Mouse (Mus musculus): ENCODE measurements at regions not wholly inside any gene's neighbourhood (a gene's known extent, or its start where the extent isn't known, plus 50 kb on each side); places are given as distances from the start of the nearest gene placed in this dataset.

DNA sequence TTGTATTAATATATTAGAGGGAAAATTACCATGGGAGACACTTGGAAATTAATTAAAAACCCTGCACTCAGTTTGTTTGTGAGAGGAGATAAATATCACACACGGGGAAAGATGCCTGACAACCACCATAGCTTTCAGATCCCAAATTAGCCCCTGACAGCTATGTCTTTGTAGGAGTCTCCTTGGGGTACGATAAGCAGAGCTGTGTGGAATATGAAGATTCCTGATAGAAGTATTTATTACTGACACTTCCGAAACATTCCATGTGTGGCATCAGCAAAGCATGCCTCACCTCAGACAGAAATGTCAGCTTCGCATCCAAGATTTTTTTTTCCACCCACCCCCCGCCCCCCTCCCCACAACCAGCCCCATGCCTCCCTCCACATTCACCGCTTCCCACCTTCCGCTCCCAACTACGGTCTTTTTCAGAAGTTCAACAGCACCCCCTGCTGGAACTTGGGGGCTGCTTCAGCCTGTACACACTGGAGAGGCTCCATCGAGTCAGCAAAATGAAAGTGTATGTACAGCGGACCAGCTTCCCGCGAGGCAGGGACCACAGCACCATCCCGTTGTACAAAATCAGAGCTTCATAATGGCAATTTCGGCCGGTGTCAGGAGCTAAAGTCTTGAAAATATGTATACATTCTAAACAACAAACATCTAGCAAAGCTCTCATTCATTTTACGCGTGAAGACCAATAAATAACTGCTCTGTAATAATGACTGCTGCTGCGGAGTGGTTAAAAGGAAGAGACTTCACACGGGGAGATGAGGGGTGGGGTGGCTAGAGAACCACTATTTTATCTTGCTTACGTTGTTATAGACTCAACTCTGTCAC lies 66.7 kb downstream of the Rwdd3 start:
- peak; percentile 97 for DNase-seq (ENCODE audit: extremely low read depth, low read depth)

DNA sequence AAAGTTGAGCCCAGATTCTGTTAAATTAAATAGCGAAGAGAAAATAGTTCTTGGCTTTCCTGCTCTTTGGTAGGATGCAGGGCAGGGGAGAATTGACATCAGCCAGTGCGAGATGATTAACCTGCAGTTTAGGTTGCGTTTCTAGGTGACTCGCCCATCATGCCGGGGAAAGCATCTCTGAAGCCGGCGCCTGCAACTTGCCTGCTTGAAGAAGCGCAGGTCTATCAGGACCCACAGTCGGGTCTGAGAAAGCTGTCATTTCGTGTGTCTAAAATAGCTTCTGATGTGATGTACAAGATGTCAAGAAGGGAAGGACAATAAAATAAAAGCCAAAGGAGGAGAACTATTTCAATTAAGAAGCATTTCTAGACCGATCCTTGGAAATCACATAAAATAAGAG lies 68.6 kb downstream of the Rwdd3 start:
- DNase-seq (ENCODE audit: extremely low read depth, low read depth): no peak

DNA sequence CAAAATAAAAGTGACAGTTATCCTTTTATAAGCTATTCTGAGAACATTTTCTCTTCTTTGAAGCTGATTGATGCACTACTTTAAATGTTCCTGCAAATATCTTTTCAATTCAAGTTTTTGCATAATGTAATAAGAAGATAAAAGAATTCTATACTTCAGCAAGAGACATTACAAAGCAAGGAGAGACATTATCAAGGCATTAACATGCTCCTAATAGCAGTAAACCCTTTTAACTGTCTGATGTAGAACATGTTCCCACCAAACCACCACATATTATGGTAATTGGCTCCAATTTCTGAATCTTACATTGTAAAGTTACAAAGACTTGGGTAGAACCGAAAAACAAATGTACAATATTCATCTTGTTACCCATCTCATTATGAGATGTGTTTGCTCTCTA lies 69.4 kb downstream of the Rwdd3 start:
- DNase-seq (ENCODE audit: extremely low read depth, low read depth): no peak

DNA sequence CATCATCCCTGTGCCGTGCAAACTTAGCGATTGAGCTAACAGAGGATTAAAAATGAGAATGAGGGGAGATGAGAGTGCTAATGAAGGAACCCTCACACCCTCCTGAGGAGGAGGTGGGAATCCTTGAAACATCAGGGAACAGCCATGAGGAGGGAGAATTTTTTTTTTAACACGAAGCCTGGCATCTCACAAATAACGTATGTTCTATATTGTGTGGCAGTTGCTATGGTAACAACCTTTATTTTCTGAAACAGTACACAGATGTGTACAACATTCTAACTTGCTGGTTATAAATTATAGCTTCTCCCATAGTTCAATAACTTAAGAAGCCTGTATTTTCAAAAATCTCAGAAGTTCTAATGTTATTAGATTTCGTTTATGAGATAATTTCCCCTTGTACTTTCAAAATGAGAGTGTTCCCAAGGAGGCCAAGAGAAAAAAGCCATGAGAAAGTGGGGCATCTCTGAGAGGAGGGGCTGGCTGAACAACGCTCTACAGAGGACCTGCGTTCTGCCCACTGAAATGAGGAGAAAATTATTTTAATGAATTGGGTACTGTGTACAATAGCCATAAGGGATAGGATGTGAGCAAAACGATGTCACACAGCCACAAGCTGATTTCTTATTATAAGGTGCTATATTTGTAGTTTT lies 71.2 kb downstream of the Rwdd3 start:
- DNase-seq (ENCODE audit: extremely low read depth, low read depth): no peak

DNA sequence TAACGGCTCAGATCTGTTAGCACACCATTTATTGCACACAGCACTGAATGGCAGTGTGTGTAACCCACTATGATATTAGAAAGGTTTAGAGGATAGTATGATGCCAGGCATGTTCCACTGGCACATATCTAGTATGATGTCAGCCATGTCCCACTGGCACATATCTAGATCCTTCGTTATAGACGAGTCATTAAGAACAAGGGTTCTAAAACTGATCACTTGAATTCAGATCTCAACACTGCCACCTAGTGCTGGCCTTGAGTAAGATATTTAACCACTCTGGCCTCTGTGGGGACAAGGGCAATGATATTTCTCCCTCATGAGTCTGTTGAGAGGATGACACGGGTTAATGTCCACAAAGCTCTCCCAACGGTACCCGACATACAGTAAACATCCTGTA lies 78.0 kb downstream of the Rwdd3 start:
- DNase-seq (ENCODE audit: extremely low read depth, low read depth): peak; percentile 69

DNA sequence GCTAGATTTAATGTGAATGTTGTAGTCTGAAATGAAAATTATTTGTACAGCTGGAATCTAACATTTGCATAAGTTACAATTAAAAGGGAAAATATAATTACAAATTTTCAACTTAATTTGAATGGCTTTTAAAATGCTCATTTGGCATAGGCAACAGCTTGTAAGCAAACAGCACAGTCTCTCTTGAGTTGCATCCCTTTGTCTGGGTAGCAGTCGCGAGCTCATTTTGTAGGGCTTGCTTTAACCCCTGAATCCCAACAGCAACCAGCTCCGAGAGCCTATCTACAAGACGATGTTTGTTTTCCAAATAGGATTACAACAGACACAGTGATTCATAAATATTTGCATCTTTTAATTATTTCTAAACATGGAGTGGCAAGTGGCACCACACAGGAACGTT lies 82.8 kb downstream of the Rwdd3 start:
- DNase-seq (ENCODE audit: extremely low read depth, low read depth): no peak

DNA sequence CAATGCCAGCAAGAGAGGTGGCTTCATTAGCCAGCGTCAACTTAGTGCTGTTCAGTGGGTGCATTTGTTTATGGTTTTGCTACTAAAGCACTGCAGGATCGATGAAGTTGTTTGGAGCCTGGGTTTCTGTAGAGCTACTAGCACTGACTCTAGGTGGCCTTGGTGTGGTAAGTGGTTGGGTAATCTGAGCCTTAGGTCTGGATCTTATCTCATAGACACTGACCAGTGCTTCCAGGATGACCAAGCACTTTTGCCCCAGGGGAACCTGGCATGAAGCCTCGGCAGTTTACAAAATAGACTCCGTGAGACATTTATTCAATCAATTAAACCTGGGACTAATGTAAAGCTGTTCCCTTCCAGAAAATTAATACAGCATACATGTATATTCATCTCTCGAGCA lies 102.8 kb downstream of the Rwdd3 start:
- DNase-seq (ENCODE audit: extremely low read depth, low read depth): no peak

DNA sequence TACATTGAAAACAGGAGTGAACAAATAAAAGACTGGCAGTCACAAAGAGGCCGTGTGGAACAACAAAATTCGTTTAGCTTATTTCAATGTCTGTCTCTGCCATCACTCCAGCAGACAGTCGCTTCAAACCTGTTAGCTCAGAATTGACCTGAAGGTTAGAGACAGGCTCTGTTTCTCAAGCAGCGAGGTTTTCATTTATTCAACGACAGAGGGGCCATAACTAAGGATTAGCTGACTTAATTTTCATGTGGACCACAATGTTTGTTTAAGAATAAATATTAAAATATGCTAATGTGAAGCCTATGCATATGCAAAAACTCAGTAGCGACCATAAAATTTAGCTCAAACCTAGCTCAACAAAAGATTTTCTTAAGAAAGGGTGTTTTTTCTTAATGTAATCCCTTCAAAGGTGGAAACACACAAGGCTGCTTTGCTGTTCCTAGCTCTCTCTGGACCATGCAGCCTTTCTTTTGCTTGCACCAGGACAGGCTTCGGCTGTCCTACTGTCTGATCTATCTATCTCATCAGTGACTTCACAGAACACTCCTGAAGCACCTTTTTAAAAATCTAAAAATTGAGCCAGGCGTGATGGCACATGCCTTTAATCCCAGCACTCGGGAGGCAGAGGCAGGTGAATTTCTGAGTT lies 135.5 kb downstream of the Rwdd3 start:
- DNase-seq (ENCODE audit: extremely low read depth, low read depth): no peak

DNA sequence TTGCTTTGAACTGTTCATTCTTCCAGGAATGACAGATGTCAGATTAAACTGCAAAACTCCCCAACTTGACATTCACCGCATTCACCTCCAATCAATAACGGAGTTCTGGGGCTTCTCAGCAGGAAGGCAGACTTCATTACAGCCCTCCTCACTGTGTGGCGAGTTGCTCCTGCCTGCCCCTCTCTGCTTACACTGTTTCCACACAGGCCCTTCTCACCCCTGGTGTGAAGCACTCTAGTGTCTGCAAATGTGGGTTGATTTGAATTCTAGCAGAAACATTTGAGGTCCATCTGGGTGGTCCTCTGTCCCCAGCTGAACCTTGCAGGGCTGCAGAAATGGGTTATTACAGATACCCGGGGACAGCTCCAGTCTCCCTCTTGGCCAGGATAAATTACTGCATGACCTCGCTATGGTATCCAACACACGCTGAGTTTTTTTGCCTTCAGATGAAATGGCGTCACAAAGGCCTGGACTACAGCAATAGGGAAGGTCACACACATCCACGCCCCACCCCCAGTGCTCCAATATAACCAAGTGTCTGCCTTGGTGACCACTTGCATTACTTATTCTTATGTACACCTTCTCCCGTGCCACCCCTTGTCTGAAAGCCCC lies 145.8 kb downstream of the Rwdd3 start:
- DNase-seq (ENCODE audit: extremely low read depth, low read depth): no peak

DNA sequence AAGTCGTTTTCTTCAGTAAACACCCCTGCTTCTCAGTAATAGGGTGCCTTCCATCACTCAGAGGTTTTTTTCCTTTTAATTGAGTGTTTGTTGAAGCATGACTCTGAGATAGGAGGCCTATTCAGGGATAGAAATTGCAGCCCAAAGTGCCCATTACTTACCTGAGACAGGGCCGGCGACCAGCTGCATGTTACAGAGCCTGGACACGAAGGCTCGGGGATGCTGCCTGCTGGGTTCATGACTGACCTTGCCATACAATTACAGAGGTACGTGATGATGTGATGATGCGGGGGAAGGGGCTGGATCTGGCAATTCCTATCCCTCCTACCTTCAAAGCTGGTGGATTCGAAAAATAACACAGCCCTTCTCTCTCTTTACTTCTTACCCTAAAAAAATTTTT lies 146.7 kb downstream of the Rwdd3 start:
- DNase-seq (ENCODE audit: extremely low read depth, low read depth): no peak

DNA sequence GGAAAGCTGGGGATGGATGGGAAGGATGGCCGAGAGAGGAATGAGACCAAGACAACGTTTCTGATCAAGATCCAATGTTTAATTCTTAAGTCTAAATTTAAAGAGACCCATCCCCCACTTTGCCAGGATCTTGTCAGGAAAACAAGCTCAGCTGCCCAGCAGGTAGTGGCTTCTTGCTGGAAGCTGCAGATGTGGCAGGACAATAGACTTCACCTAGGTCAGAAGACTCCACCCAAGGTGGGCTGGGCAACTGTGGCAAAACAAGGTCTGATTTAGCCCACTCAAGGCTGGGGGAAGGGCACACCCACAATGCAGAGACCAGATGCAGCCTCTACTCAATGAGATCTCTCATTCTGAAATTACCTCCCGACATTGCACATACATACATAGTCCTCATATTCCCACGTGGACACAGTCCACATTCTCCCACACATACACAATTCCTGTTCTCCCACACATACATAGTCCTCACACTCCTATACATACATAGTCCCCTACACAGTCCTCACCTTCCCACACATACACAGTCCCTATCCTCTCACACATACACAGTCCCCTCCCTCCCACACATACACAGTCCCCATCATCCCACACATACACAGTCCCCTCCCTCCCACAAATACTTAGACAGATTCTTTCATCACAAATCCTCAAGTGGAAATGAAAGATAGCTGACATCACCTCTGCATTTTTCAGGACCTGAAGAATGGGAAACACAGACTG lies 150.2 kb downstream of the Rwdd3 start:
- DNase-seq (ENCODE audit: extremely low read depth, low read depth): no peak

DNA sequence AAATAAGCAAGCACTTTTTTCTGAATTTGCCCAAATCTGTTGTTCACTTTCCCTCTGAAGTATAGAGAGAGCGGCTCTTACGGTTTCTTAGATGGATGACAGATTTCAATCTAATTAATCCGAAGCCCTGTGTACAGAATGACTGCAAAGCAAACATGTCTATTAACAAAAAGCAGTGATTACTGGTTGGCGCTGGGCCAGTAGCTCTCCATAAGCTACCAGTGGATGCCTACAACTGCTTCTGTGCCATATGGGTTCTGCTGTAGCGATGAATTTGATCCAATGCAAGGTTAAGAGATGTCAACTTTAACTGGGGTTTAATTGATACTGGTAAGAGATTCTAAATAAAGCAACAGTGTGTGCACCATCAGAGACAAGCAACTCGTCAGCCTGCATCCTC lies 162.3 kb downstream of the Rwdd3 start:
- DNase-seq (ENCODE audit: extremely low read depth, low read depth): no peak

DNA sequence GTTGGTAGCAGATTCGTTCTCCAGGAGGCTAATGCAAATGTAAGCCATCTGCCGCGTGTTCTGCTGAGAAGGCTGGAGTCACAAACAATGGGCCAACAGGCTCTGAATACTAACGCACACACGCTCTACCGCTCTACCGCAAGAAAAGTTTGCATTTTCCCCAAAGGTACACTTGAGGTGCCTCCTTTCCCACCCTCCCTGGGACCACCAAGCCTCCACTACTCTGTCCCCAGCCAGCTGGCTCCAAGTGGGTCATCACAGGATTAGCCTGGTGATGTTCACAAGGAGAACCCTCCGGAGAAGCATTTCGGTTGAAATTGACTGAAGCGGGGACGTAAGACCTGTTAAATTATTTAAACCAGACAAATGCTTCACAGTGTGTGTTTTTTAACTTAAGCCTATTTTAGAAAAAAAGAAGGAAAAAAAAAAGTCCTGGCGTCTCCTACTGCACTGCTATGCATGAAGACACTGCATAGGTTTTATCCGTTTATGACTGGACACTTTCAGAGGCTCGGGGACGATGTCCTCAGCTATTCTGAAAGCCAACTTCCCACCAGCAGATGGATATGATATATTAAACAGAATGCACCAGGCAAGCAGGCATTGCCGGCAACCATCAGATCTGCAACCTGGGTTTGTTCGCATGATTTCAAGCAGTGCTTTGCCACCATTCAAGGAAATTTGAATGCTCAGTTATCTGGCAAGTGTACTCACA lies 187.8 kb downstream of the Rwdd3 start:
- no peak for DNase-seq (ENCODE audit: extremely low read depth, low read depth)

DNA sequence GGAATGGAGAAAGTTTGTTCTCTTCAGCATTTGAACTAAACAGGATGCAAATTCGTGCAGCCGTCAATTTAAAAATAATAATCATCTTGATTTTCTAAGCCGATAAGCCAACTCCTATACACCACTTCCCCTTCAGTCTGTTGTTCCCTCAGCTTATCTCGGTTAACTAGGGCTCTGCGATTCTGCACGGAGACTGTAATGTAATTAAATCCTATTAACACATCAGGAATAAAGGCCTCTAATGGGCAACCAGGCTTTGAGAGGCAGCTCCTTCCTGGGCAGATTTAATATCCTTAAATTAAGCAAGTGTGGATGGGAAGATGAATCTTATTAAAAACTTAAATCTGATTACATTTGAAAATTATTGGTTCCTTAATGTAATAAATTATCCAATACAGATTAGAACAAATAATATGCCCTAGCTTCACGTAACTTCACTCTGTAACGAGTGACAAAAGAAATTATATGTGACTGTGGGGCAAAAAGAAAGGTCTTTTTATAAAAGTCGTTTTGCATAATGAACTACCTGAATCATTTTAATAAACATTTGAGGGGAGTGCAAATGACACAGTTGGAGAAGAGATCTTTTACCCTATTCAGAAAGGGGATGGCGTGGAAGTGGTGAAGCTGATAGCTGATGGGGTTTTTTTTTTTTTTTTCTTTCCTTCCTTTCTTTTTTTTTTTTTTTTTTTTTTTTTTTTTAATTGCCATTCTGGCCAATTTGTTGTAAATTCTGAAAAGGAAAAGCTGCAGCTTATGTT lies 188.5 kb downstream of the Rwdd3 start:
- no peak for DNase-seq (ENCODE audit: extremely low read depth, low read depth)

DNA sequence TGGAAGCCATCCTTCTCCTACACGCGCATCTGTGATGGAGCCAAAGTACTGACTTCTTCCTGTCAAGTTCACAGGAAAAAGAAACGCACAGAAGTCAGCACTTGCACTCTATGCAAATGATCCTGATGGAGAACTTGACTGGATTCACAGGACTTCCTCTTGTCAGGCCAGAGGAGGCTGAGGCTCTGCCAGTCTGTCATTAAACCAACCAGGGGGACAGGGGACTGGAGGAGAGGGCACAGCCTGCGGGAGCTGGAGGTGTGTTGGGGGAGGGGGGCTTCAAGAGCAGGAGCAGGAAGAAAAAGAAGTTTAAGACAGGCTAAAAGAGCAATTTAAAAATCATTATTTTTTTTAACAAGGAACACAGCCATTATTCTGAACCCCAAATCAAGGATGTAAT lies 189.3 kb downstream of the Rwdd3 start:
- DNase-seq (ENCODE audit: extremely low read depth, low read depth): no peak

DNA sequence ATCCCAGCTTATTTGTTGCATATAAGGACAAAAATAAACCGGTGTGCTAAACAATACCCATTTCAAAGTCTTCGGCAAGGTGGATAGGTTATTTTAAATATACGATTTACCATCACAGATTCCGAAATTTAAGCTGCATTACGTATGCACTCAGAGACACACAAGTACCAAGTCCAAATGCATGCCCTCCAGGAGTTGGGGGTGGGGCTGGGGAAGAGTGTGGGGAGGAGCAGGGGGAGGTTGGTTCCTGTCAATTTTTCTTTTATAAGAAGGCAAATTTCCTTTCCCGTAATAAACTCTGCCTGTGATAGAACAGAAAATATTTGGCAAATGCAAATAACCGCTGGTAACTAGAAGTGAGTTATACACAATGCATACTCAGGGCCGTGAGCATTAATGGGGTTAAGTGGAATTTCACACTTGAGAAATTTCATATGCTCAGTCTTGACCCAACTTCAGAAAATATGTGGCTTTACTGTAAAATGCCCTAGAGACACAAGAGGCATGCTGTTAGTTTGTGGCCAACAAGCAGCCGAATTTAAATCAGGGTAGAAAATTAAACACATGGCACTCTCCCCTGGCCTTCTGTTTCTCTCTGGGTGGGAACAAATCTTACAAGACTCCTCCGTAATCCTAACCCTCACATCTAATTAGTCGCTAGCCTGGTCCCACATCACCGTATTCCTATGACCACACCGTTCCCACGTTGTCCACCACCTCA lies 200.6 kb downstream of the Rwdd3 start:
- DNase-seq (ENCODE audit: extremely low read depth, low read depth): no peak

DNA sequence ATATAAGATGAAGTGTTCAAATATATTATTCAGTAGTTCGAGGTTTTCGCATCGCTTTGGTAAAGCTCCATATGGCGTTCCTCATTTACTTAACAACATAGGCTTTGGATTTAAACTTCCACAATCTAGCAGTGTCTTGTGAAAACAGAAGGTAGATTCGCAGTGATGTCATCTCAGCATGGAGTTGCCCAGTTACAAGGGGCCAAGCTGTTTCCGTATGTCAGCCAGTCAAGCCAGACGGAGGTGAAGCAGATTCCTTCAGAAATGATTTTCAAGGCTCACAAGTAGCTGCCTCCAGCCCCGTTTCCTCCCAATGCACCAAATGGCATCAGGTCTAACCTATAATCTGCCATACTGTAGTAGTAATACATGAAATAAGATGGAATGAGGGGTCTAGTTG lies 224.6 kb downstream of the Rwdd3 start:
- no peak for DNase-seq (ENCODE audit: extremely low read depth, low read depth)

DNA sequence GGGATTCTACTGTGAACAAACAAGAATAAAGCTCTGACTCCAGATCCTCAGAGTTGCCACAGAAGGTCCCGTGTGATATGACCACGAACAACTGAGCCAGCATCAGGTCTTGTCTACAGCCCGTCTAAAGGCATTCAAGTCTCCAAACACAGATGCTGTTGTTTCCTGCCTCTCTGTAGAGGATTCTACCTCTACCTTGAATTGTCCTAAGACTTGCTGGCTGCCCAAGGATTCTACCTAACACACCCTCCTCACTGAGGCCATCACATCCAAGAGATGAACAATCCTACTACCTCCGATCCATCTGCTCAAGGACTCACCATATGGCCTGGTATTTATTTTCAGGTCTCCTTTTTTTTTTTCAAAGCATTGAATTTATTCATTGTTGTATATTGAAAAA lies 237.1 kb downstream of the Rwdd3 start:
- DNase-seq (ENCODE audit: extremely low read depth, low read depth): no peak

DNA sequence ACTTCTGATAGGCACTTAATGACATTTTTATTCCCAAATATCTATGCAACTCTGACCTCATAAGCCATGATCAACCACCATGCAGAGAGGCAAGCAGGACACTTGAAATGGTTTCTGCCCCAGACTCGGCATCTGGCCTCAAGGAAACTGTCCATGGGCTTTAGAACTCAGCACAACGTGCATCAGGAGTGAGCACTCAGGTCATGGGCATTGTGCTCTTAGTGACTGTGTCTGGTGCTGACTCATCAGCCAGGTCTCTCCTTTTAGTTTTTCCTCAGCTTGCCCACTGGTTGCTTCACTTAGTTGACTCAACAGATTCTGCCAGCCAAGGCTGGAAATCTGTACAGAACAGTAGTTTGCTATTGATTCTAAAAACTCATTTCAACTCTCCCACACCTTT lies 251.1 kb downstream of the Rwdd3 start:
- no peak for DNase-seq (ENCODE audit: extremely low read depth, low read depth)

DNA sequence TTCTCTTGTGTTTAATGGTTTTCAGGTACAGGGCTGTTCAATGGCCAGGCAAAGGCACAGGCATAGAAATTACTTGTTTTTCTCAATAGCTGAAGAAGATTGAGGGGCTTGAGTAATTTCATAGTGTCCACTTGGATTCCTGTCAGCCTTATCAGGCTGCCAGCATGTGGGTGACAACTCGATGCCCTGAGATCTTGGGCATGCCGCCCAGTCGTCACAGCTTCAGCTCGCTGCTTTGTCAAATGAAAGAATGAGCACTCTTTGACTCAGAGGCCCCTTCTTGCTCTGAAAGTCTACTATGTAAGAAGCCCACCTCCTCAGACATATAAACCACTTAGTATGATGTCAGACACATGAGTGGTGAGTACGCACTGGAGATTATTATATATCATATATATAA lies 272.6 kb downstream of the Rwdd3 start:
- DNase-seq (ENCODE audit: extremely low read depth, low read depth): no peak
